Mouse (Mus musculus) liver, embryonic 14.5 days (tissue): ENCODE data around the gene Ect2. TPM values are rescaled to one million over a fixed set of nuclear protein-coding genes. Genes with fewer than 3 reads are reported as not detected.

Experiments used
- ATAC-seq: fragments of 200-750 bp; cut with Nextera tagmentation; 2 replicates; pipeline ENCODE4 v1.8.0; 2017; ENCODE audit warnings: moderate number of reproducible peaks, mild to moderate bottlenecking, moderate library complexity; ENCODE audit not compliant: insufficient read depth
- DNase-seq, 3 experiments: peaks; one replicate each; pipeline ENCODE4 v3.0.0-alpha.2; 2012 to 2013; ENCODE audit warnings: low read depth in 3 of 3, low spot score in 3 of 3
- H3K27ac ChIP-seq: fragments of 300-500 bp; sonication (generic); 2 replicates; pipeline ENCODE4 v1.5.1; 2014; ENCODE audit warnings: moderate library complexity, mild to moderate bottlenecking, control low read depth, inconsistent platforms
- H3K27me3 ChIP-seq: fragments of 300-500 bp; sonication (generic); 2 replicates; pipeline ENCODE4 v1.6.1; 2014; ENCODE audit warnings: mild to moderate bottlenecking, low read length, moderate library complexity; ENCODE audit not compliant: control insufficient read depth, insufficient read depth
- H3K36me3 ChIP-seq: fragments of 300-500 bp; sonication (generic); replicated peaks from 2 replicates; pipeline ENCODE4 v1.6.1; 2014; ENCODE audit warnings: low read depth; ENCODE audit not compliant: control insufficient read depth, insufficient read depth
- H3K4me1 ChIP-seq, 2 experiments: fragments of 200-500 bp in 1 of 2; fragments of 300-500 bp in 1 of 2; sonication (generic) in 1 of 2; replicated peaks; 2 replicates each; pipeline ENCODE4 v1.6.1; 2012 to 2014; ENCODE audit warnings: antibody characterized with exemption in 1 of 2, inconsistent platforms in 1 of 2, low read length in 1 of 2; ENCODE audit not compliant: control insufficient read depth in 2 of 2, insufficient read depth in 2 of 2
- H3K4me2 ChIP-seq: fragments of 300-500 bp; sonication (generic); 2 replicates; pipeline ENCODE4 v1.6.1; 2014; ENCODE audit warnings: low read depth, mild to moderate bottlenecking, control low read depth, moderate library complexity
- H3K4me3 ChIP-seq, 2 experiments: fragments of 200-500 bp in 1 of 2; fragments of 300-500 bp in 1 of 2; sonication (generic) in 1 of 2; 2 replicates each; pipeline ENCODE4 v1.5.1; 2012 to 2014; ENCODE audit warnings: low read depth in 2 of 2, low read length in 2 of 2, mild to moderate bottlenecking in 2 of 2, control low read depth in 1 of 2, inconsistent platforms in 1 of 2, moderate library complexity in 1 of 2; ENCODE audit not compliant: insufficient read depth in 1 of 2
- H3K9ac ChIP-seq: fragments of 300-500 bp; sonication (generic); replicated peaks from 2 replicates; pipeline ENCODE4 v1.6.1; 2014; ENCODE audit warnings: mild to moderate bottlenecking, control low read depth, moderate library complexity
- H3K9me3 ChIP-seq: fragments of 300-500 bp; sonication (generic); 2 replicates; pipeline ENCODE4 v1.6.1; 2016; ENCODE audit warnings: low read length, mixed read lengths; ENCODE audit not compliant: control insufficient read depth
- CTCF ChIP-seq: IDR thresholded peaks from 2 replicates; pipeline ENCODE4 v1.5.1; 2016; ENCODE audit warnings: antibody characterized with exemption, low read depth, control low read depth
- EP300 ChIP-seq: IDR thresholded peaks from 2 replicates; pipeline ENCODE4 v1.6.1; 2016; ENCODE audit warnings: antibody characterized with exemption, low read depth
- WGBS: fragments of 180-500 bp; shearing (Covaris S2); extraction: QIAGEN DNeasy Blood & Tissue Kit; methylation state at CpG from one replicate; pipeline ENCODE4 v1.1.7; 2014; ENCODE audit not compliant: insufficient replicate concordance; 5-methylcytosine and 5-hydroxymethylcytosine counted together
- polyA plus RNA-seq, 2 experiments: library from polyadenylated mRNA; depleted of rRNA in 1 of 2; stranded (reverse) in 1 of 2; unstranded in 1 of 2; fragments of >200 nt; fragmentation: Nextera tagmentation in 1 of 2; extraction: Ambion mirVana in 1 of 2; gene quantifications; 2 replicates each; pipeline versions ENCODE4 v1.2.1 to v1.2.3; 2012 to 2014

The Ect2 gene
- polyA plus RNA-seq, 2 experiments, result 15.9 to 37.2 TPM

DNA sequence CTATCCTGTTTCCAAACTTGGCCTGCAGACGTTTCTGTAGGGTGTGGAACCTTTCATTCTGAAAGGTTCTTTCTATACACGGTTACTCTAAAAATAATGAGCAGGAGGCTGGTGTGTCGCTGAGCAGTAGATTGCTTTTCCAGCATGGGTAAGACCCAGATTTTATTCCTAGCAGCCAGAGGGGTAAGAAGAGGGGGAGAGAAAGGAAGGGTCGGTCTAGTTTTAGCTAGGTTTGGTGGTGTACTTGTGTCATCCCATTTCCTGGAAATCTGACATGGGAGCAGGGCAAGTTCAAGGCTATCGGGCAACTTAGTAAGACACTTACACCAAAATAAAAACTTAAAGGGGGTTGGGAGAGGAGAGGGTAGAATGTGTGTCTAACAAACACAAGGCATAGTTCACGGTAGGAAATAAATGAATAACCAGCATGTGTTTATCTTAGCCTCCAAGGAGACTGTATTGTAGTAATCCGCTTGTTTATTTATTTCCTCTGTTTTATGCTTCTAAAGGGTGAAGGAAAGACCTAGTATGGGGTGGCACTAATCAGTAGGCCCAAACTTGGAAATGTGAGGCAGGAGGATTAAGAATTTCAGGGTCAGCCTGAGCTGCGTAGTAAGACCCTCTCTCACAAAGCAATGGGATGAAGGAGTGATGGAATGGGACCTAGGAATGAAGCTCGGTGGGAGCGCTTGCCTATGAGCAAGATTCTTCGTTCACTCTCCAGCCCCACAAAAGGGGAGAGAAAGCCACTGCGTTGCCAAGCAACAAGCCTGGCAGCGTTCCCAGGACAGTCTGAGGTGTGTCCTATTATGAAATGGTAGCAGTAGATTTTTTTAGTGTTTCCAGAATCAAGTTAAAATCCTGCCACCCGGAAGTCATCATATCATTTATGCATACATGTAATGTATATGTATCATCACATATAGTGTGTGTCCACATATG lies 35.9 kb upstream of the Ect2 start:
- Histone ChIP-seq H3K4me2 (no peak overlapping the region), H3K4me3 (no peak overlapping the region), H3K4me1 (peaks cover 0 to 29% of the 10 kb centered on the region in 2 experiments; a peak in 2 of 4 replicates), H3K9me3 (no peaks in the 10 kb centered on the region), H3K9ac (no peak overlapping the region), H3K36me3 (no peaks in the 10 kb centered on the region), H3K27ac (no peak overlapping the region), H3K27me3 (no peaks in the 10 kb centered on the region)
- no peak for ATAC-seq
- TF ChIP-seq EP300, result no peak
- no peak for TF ChIP-seq CTCF
- 67% methylated on average over 14 of the region's 14 CpGs for WGBS
- DNase-seq, result no peak

DNA sequence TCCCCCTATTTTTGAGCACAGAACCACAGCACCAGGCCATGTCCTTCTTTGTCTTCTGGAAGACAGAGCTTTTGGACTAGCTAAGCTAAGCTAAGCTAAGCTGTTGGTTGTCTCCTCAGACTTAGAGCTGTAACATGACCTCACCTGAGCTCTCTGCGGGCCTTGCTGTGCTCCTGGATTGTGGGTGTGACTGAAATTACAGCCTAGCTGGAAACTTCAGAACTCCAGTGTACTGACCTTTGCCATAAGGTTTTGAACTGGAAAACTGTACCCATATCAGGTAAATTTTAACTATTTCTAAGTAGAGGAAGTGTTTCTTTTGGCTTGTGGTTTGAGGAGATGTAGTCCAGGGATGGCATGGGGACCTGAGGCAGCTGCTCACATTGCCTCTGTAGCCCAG lies 34.7 kb upstream of the Ect2 start:
- Histone ChIP-seq H3K9me3 (no peaks in the 10 kb centered on the region), H3K27ac (no peak overlapping the region), H3K4me1 (peaks cover 0 to 23% of the 10 kb centered on the region in 2 experiments; a peak in 2 of 4 replicates), H3K4me3 (no peak overlapping the region), H3K4me2 (no peak overlapping the region), H3K9ac (no peak overlapping the region), H3K36me3 (no peaks in the 10 kb centered on the region), H3K27me3 (no peaks in the 10 kb centered on the region)
- DNase-seq (no peak), ATAC-seq (no peak)
- 88% methylated on average over 1 of the region's 1 CpGs for WGBS
- TF ChIP-seq CTCF (no peak), EP300 (no peak)

DNA sequence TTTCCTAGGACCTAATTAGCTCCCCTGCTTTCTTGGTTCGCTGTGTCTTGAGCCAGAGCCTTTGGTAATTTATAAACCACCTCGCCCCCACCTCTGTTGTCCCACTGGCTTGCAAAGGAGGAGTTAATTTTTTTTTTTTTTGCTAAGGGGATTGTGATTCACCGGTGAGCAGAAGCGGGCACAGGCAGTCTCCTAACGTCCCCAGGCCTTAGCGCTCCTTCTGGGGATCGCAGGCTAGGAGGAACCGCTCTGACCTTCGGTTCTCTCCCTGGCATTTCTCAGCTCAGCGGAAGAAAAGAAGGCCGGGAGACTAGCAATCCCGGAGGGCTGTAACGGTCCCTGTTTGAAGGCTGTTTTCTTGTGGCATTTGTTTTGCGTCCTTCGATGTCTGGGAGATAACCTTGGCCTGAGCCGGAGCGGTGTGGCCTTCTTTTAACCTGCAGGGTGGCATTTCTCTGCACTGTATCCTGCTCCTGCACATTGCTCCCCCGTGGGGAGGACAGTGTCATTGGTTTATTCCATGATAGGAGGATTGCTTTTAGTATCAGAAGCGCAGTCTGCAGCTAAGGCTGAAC lies 30.0 kb upstream of the Ect2 start:
- ATAC-seq, result no peak
- no peaks in the 10 kb centered on the region for H3K27me3 ChIP-seq
- peak overlapping the region; percentile 56 for H3K9ac ChIP-seq
- peaks cover 0 to 4% of the 10 kb centered on the region in 2 experiments; a peak in 2 of 4 replicates for H3K4me1 ChIP-seq
- TF ChIP-seq CTCF, result no peak
- TF ChIP-seq EP300, result no peak
- no peak for DNase-seq
- no peak overlapping the region for H3K27ac ChIP-seq
- peak overlapping the region; percentile 63 to 65 for H3K4me3 ChIP-seq
- H3K9me3 ChIP-seq, result no peaks in the 10 kb centered on the region
- H3K36me3 ChIP-seq, result no peaks in the 10 kb centered on the region
- peak overlapping the region; percentile 91 for H3K4me2 ChIP-seq
- WGBS, result 10% methylated on average over 19 of the region's 19 CpGs

DNA sequence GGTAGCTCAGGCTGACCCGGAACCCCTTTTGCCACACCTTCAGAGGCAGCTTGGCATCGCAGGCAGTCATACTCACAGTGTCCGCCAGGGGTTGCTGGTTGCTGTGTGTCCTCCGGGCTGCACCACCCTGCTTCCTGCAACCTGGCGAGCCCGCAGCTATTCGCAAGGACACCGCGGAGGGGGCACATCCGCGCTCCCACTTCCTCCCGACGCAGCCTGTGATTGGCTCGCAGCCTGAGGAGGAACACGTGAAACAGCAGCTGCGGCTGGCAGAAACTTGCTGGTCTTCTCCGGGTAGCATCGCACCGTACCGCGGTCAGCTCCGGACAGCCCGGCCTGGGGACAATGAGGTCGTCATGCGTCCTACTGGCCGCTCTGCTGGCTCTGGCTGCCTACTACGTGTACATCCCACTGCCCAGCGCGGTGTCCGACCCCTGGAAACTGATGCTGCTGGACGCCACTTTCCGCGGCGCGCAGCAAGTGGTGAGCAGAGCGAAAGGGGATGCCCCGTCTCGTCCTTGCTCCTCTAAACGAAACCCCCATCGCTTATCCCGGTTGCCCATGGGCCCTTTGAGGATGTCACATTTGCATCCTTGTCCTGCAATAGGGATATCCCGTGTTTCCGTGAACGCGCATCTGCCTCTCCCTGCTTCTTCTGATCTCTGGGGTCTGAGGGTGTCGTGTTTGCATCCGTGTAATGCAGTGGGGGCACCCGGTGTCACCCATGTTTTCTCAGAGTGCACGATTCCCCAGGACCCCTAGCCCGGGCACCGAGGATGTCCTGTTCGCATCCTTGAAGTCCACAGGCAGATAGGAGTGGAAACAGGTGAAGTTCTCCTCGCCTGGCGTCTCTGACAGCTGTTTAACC lies 29.3 kb upstream of the Ect2 start, which contains the start of gene Nceh1:
Gene Nceh1 (plus strand): TSS at position 233 of the 868 bp plus-strand sequence.
- ATAC-seq (peak; percentile 91), DNase-seq (peak; percentile 66 to 74 (median 66))
- Histone ChIP-seq H3K27me3 (no peaks in the 10 kb centered on the region), H3K36me3 (no peaks in the 10 kb centered on the region), H3K4me1 (peaks cover 0 to 4% of the 10 kb centered on the region in 2 experiments; a peak in 2 of 4 replicates), H3K27ac (no peak within 1 kb of the TSS), H3K4me2 (peak within 1 kb of the TSS; percentile 91), H3K9me3 (no peaks in the 10 kb centered on the region), H3K9ac (peak within 1 kb of the TSS; percentile 56), H3K4me3 (peak within 1 kb of the TSS; percentile 63 to 65)
- TF ChIP-seq EP300 (no peak), CTCF (peak; percentile 97)
- WGBS, result under 1% methylated on average over 54 of the region's 54 CpGs
